ENCODE assay signal across 25 mouse cellular contexts in genomic region chr5:37792154-37792553, GRCm38 (mm10). TPM values are rescaled to one million over a fixed set of nuclear protein-coding genes. Genes with fewer than 3 reads are reported as not detected.
DNase-seq lines count a peak whose midpoint lies in the region; ATAC-seq and TF ChIP-seq lines count a peak whose summit lies in the region.
"Had no signal": no experiment of that assay in that cellular context is flagged by ENCODE, and none has a peak within 500 bp of the region (broad histone marks: within the 10 kb centered on the region; RNA-seq: fewer than 3 reads in every experiment).

No protein-coding gene starts in this region.

- no peaks in the 10 kb centered on the region for H3K36me3 ChIP-seq in heart, adult 2 months (ENCODE audit: control insufficient read depth, insufficient read depth, low read length)
- H3K36me3 ChIP-seq in liver, embryonic 14.5 days (replicated peaks; ENCODE audit: control insufficient read depth, insufficient read depth, low read depth) = no peaks in the 10 kb centered on the region
- no peaks in the 10 kb centered on the region for H3K36me3 ChIP-seq in liver, embryonic 12.5 days
- H3K36me3 ChIP-seq in CH12.LX (replicated peaks in 1 of 2; ENCODE audit: control insufficient read depth in 1 of 2, insufficient read depth in 1 of 2, low read length in 1 of 2) = no peaks in the 10 kb centered on the region
- H3K36me3 ChIP-seq: embryonic facial prominence, embryonic 10.5 days; forebrain, embryonic 15.5 days; heart, embryonic 10.5 days; hindbrain, embryonic 10.5 days; limb, embryonic 13.5 days; liver, embryonic 13.5 days; midbrain, embryonic 12.5 days had no signal

- TF ChIP-seq EP300 in heart, adult 2 months (IDR thresholded peaks at IDR 0.05; ENCODE audit: insufficient read depth, low read depth, low read length) = no peak
- TF ChIP-seq EP300 in liver, embryonic 14.5 days (IDR thresholded peaks at IDR 0.05; ENCODE audit: low read depth) = no peak
- no peak for TF ChIP-seq EP300 in CH12.LX (IDR thresholded peaks at IDR 0.05; ENCODE audit: low read length)

- TF ChIP-seq POLR2A in heart, adult 2 months (IDR thresholded peaks at IDR 0.05; ENCODE audit: insufficient read depth, low read depth, low read length) = no peak
- TF ChIP-seq POLR2A in CH12.LX (IDR thresholded peaks at IDR 0.05; ENCODE audit: low read depth, low read length) = no peak

- no peak for TF ChIP-seq RAD21 in CH12.LX (IDR thresholded peaks at IDR 0.05; ENCODE audit: low read depth, low read length)

- H3K4me1 ChIP-seq in heart, adult 2 months (ENCODE audit: control insufficient read depth, insufficient read depth, low read length) = no peaks in the 10 kb centered on the region
- no peaks in the 10 kb centered on the region for H3K4me1 ChIP-seq in liver, embryonic 14.5 days (replicated peaks; ENCODE audit: control insufficient read depth in 2 of 2, insufficient read depth in 2 of 2, low read length in 1 of 2)
- no peaks in the 10 kb centered on the region for H3K4me1 ChIP-seq in liver, embryonic 12.5 days
- H3K4me1 ChIP-seq in CH12.LX (ENCODE audit: control insufficient read depth in 1 of 2, insufficient read depth in 2 of 2) = no peaks in the 10 kb centered on the region
- H3K4me1 ChIP-seq: forebrain, embryonic 15.5 days; heart, embryonic 10.5 days; liver, embryonic 13.5 days; midbrain, embryonic 12.5 days had no signal

- intact Hi-C loops in heart, adult 2 months (cut with DNase I) = no loop called here

- WGBS in heart, adult 2 months = 43% methylated on average over 5 of the region's 5 CpGs
- whole genome bisulfite sequencing in liver, embryonic 14.5 days (ENCODE audit: insufficient replicate concordance) = 30% methylated on average over 5 of the region's 5 CpGs
- 39% methylated on average over 5 of the region's 5 CpGs for WGBS in liver, embryonic 12.5 days (ENCODE audit: insufficient replicate concordance)

- in situ Hi-C loops in CH12.LX (cut with MboI; ENCODE audit: low pct_ligation_motif_present, low pct_unique_long_range_greater_than_20kb, low sequenced_read_pairs) = no loop called here

- peak; percentile 26 for TF ChIP-seq CTCF in heart, adult 2 months (IDR thresholded peaks at IDR 0.05)
- peak; percentile 39; the same call in 1 of the 2 replicates for TF ChIP-seq CTCF in liver, embryonic 14.5 days (IDR thresholded peaks at IDR 0.05; ENCODE audit: low read depth)
- peak; percentile 14 to 28; a peak in 2 of 4 replicates for TF ChIP-seq CTCF in CH12.LX (conservative IDR thresholded peaks at IDR 0.05 in 1 of 2, IDR thresholded peaks at IDR 0.05 in 1 of 2; ENCODE audit: low read depth in 2 of 2, low read length in 2 of 2)

- no peaks in the 10 kb centered on the region for H3K27me3 ChIP-seq in heart, adult 2 months (ENCODE audit: control insufficient read depth, insufficient read depth, low read length)
- no peaks in the 10 kb centered on the region for H3K27me3 ChIP-seq in liver, embryonic 14.5 days (ENCODE audit: control insufficient read depth, insufficient read depth, low read length)
- H3K27me3 ChIP-seq in liver, embryonic 12.5 days (replicated peaks) = no peaks in the 10 kb centered on the region
- peaks cover 69% of the 10 kb centered on the region for H3K27me3 ChIP-seq in CH12.LX (replicated peaks)
- H3K27me3 ChIP-seq: forebrain, embryonic 15.5 days; liver, embryonic 13.5 days; midbrain, embryonic 12.5 days had no signal

- H3K79me2 ChIP-seq in heart, adult 2 months (replicated peaks; ENCODE audit: control insufficient read depth, insufficient read depth, low read length) = no peaks in the 10 kb centered on the region
- no peaks in the 10 kb centered on the region for H3K79me2 ChIP-seq in CH12.LX (replicated peaks; ENCODE audit: control insufficient read depth, extremely low read depth, insufficient read depth, poor library complexity, severe bottlenecking)

- H3K4me2 ChIP-seq in liver, embryonic 14.5 days (ENCODE audit: low read depth) = no peak overlapping the region
- H3K4me2 ChIP-seq in liver, embryonic 12.5 days = no peak overlapping the region
- no peak overlapping the region for H3K4me2 ChIP-seq in CH12.LX (ENCODE audit: insufficient read depth, low read depth, poor library complexity, severe bottlenecking)
- H3K4me2 ChIP-seq: forebrain, embryonic 15.5 days; limb, embryonic 13.5 days; liver, embryonic 13.5 days; midbrain, embryonic 12.5 days had no signal

- H3K4me3 ChIP-seq in heart, adult 2 months = no peak overlapping the region
- no peak overlapping the region for H3K4me3 ChIP-seq in liver, embryonic 14.5 days (ENCODE audit: insufficient read depth in 1 of 2, low read depth in 2 of 2, low read length in 2 of 2)
- no peak overlapping the region for H3K4me3 ChIP-seq in liver, embryonic 12.5 days
- no peak overlapping the region for H3K4me3 ChIP-seq in CH12.LX (replicated peaks in 1 of 3; ENCODE audit: low read depth in 2 of 3, low read length in 2 of 3, poor library complexity in 1 of 3)
- H3K4me3 ChIP-seq: embryonic facial prominence, embryonic 10.5 days; forebrain, embryonic 15.5 days; heart, embryonic 10.5 days; hindbrain, embryonic 10.5 days; limb, embryonic 13.5 days; liver, embryonic 13.5 days; midbrain, embryonic 12.5 days had no signal

- no peak overlapping the region for H3K27ac ChIP-seq in heart, adult 2 months
- no peak overlapping the region for H3K27ac ChIP-seq in liver, embryonic 14.5 days
- H3K27ac ChIP-seq in liver, embryonic 12.5 days = no peak overlapping the region
- no peak overlapping the region for H3K27ac ChIP-seq in CH12.LX (ENCODE audit: insufficient read depth, low read depth)
- H3K27ac ChIP-seq: embryonic facial prominence, embryonic 10.5 days; forebrain, embryonic 15.5 days; heart, embryonic 10.5 days; hindbrain, embryonic 10.5 days; limb, embryonic 13.5 days; liver, embryonic 13.5 days; midbrain, embryonic 12.5 days had no signal

- no peak overlapping the region for H3K9ac ChIP-seq in heart, adult 2 months (ENCODE audit: low read depth, low read length)
- H3K9ac ChIP-seq in liver, embryonic 14.5 days (replicated peaks) = no peak overlapping the region
- H3K9ac ChIP-seq in liver, embryonic 12.5 days = no peak overlapping the region
- no peak overlapping the region for H3K9ac ChIP-seq in CH12.LX (ENCODE audit: insufficient read depth, low read depth)
- H3K9ac ChIP-seq: forebrain, embryonic 15.5 days; limb, embryonic 13.5 days; liver, embryonic 13.5 days; midbrain, embryonic 12.5 days had no signal

- dilution Hi-C loops in CH12.LX (cut with MboI; ENCODE audit: extremely low pct_ligation_motif_present, extremely low pct_unique_long_range_greater_than_20kb, low sequenced_read_pairs) = no loop called here

- no peak for DNase-seq in heart, adult 2 months
- DNase-seq in heart, postnatal 4 days = no peak
- no peak for DNase-seq in liver, embryonic 14.5 days (ENCODE audit: low read depth in 3 of 3, low spot score in 3 of 3)
- DNase-seq in CH12.LX (ENCODE audit: extremely low read depth) (peak; percentile 7), ZHBTc4 (ENCODE audit: low read depth, low spot score) (peak; percentile 28)
- no peak for DNase-seq in right cerebral cortex, postnatal 4 days
- no peak for DNase-seq in right cerebral cortex, postnatal 10 days (ENCODE audit: low spot score in 2 of 2)
- DNase-seq: adrenal gland, postnatal 36 days; cerebellum, adult 11 months; cerebellum, adult 9-11 months; gastrocnemius, postnatal 36 days; kidney, adult 18-20 months; kidney, postnatal 10 days; liver, embryonic 13.5 days; thymus, postnatal 36 days had no signal

- H3K9me3 ChIP-seq in liver, embryonic 14.5 days (ENCODE audit: control insufficient read depth, low read length) = no peaks in the 10 kb centered on the region
- no peaks in the 10 kb centered on the region for H3K9me3 ChIP-seq in liver, embryonic 12.5 days (replicated peaks)
- no peaks in the 10 kb centered on the region for H3K9me3 ChIP-seq in CH12.LX (replicated peaks; ENCODE audit: low read length)
- H3K9me3 ChIP-seq: embryonic facial prominence, embryonic 10.5 days; forebrain, embryonic 15.5 days; heart, embryonic 10.5 days; hindbrain, embryonic 10.5 days; limb, embryonic 13.5 days; liver, embryonic 13.5 days; midbrain, embryonic 12.5 days had no signal

- no peak for ATAC-seq in liver, embryonic 14.5 days (ENCODE audit: insufficient read depth)
- no peak for ATAC-seq in liver, embryonic 12.5 days
- ATAC-seq: forebrain, embryonic 15.5 days had no signal

TF ChIP-seq in CH12.LX, 34 proteins besides CTCF, POLR2A, EP300 and RAD21:
- TF ChIP-seq NRF1 (IDR thresholded peaks at IDR 0.05; ENCODE audit: low read depth, low read length) (no peak), JUND (conservative IDR thresholded peaks at IDR 0.05; ENCODE audit: low read depth, low read length) (no peak), E2F4 (IDR thresholded peaks at IDR 0.05; ENCODE audit: insufficient replicate concordance, low read depth, low read length) (no peak), MAZ (IDR thresholded peaks at IDR 0.05; ENCODE audit: low read depth, low read length) (no peak), ZMIZ1 (IDR thresholded peaks at IDR 0.05; ENCODE audit: low read depth, low read length) (no peak), PAX5 (IDR thresholded peaks at IDR 0.05; ENCODE audit: low read length) (no peak)
TF ChIP-seq in CH12.LX: peak in this region for 0.

RNA-seq across cellular contexts. Expression of gene Msx1, which starts 32.2 kb away (rescaled TPM):
- 1 to 10 TPM; 2.3 to 3.1 TPM for total RNA-seq in heart, adult 2 months (2021)
- 3.7 TPM in 2 replicates for polyA plus RNA-seq in heart, adult 2 months (2012; rRNA removed)
- total RNA-seq in heart, postnatal 4 days (2021) = 1 to 10 TPM; 4.7 to 4.9 TPM
- polyA plus RNA-seq in liver, embryonic 14.5 days (2012; rRNA removed) = 0.05 and 0.18 TPM in 2 replicates
- polyA plus RNA-seq in liver, embryonic 14.5 days (2014; fragmentation: Nextera tagmentation; extraction: Ambion mirVana) = 0.05 and 0.11 TPM in 2 replicates
- 0.51 and 0.63 TPM in 2 replicates for polyA plus RNA-seq in liver, embryonic 12.5 days (2016; fragmentation: Nextera tagmentation; extraction: Ambion mirVana)
- total RNA-seq in CH12.LX (2012; rRNA removed) (not detected in 2 replicates), CH12.LX (2014; rRNA removed) (not detected in 2 replicates)
- polyA plus RNA-seq in CH12.LX (2012; ENCODE audit: insufficient read length, low read depth) = not detected in 2 replicates
- total RNA-seq: common myeloid progenitor, adult 5-6 weeks; monocyte, adult 5-6 weeks; neutrophil, adult 5-6 weeks had no signal

RNA-seq across cellular contexts. Expression of gene Cytl1, which starts 56.8 kb away (rescaled TPM):
- 10 to 100 TPM; 24.1 to 29.6 TPM for total RNA-seq in heart, adult 2 months (2021)
- polyA plus RNA-seq in heart, adult 2 months (2012; rRNA removed) = 67.4 and 72.0 TPM in 2 replicates
- total RNA-seq in heart, postnatal 4 days (2021) = 1 to 10 TPM; 9.4 to 9.5 TPM
- 0.15 TPM in 1 of 2 replicates, not detected in the other for polyA plus RNA-seq in liver, embryonic 14.5 days (2012; rRNA removed)
- polyA plus RNA-seq in liver, embryonic 14.5 days (2014; fragmentation: Nextera tagmentation; extraction: Ambion mirVana) = not detected in 2 replicates
- polyA plus RNA-seq in liver, embryonic 12.5 days (2016; fragmentation: Nextera tagmentation; extraction: Ambion mirVana) = not detected in 2 replicates
- total RNA-seq in CH12.LX (2012; rRNA removed) = not detected in 2 replicates
- total RNA-seq in CH12.LX (2014; rRNA removed) = not detected in 2 replicates
- polyA plus RNA-seq in CH12.LX (2012; ENCODE audit: insufficient read length, low read depth) = not detected in 2 replicates
- total RNA-seq: common myeloid progenitor, adult 5-6 weeks; monocyte, adult 5-6 weeks; neutrophil, adult 5-6 weeks had no signal
- polyA plus RNA-seq: forebrain, embryonic 15.5 days; liver, embryonic 13.5 days had no signal

Comparison
In these comparisons a context has a peak if more than half of its experiments do, and no peak if none do; other contexts are left out.
1. DNase-seq: peak in CH12.LX (single experiment) and ZHBTc4 (single experiment); none in heart, adult 2 months (0 of 2), heart, postnatal 4 days (single experiment), liver, embryonic 14.5 days (0 of 3), right cerebral cortex, postnatal 4 days (single experiment) and right cerebral cortex, postnatal 10 days (0 of 2).
2. RNA of gene Cytl1, which starts 56.8 kb away (polyA plus RNA-seq): 67.4 to 72.0 TPM in heart, adult 2 months; 0.15 TPM in liver, embryonic 14.5 days, not detected in liver, embryonic 12.5 days and not detected in CH12.LX; every median in the first group is over 10 times any median in the second.
3. Peak in every context shown above with its lines, with median percentiles within 50 percentile points of each other: CTCF ChIP-seq.